ENCODE assay signal across 17 mouse cellular contexts in genomic region chr1:59312187-59313153, GRCm38 (mm10). TPM values are rescaled to one million over a fixed set of nuclear protein-coding genes. Genes with fewer than 3 reads are reported as not detected.
A peak's percentile ranks its signal among the peaks of the same experiment; 100 is the strongest.
DNase-seq lines count a peak whose midpoint lies in the region; ATAC-seq lines count a peak whose summit lies in the region.
"Had no signal": no experiment of that assay in that cellular context is flagged by ENCODE, and none has a peak within 500 bp of the region (broad histone marks: within the 10 kb centered on the region; RNA-seq: fewer than 3 reads in every experiment).

No protein-coding gene starts in this region.

- H3K9me3 ChIP-seq in hindbrain, embryonic 13.5 days: no peaks in the 10 kb centered on the region
- no peaks in the 10 kb centered on the region for H3K9me3 ChIP-seq in hindbrain, embryonic 12.5 days (replicated peaks)
- no peaks in the 10 kb centered on the region for H3K9me3 ChIP-seq in midbrain, embryonic 14.5 days (ENCODE audit: control insufficient read depth, low read length)
- H3K9me3 ChIP-seq in heart, embryonic 11.5 days (replicated peaks; ENCODE audit: control insufficient read depth, low read length): no peaks in the 10 kb centered on the region
- H3K9me3 ChIP-seq: liver, embryonic 12.5 days; lung, embryonic 15.5 days had no signal

- 0 out of 2 replicates have a peak overlapping the region, but pooled peaks have one; percentile 13 for H3K27ac ChIP-seq in hindbrain, embryonic 13.5 days
- H3K27ac ChIP-seq in hindbrain, embryonic 12.5 days: no peak overlapping the region
- H3K27ac ChIP-seq in midbrain, embryonic 14.5 days (replicated peaks; ENCODE audit: low read depth, low read length): 0 out of 2 replicates have a peak overlapping the region, but pooled peaks have one; percentile 49
- no peak overlapping the region for H3K27ac ChIP-seq in heart, embryonic 11.5 days (ENCODE audit: low read depth, low read length)
- H3K27ac ChIP-seq: liver, embryonic 12.5 days; lung, embryonic 15.5 days had no signal

- H3K9ac ChIP-seq in hindbrain, embryonic 13.5 days: no peak overlapping the region
- H3K9ac ChIP-seq in hindbrain, embryonic 12.5 days: no peak overlapping the region
- no peak overlapping the region for H3K9ac ChIP-seq in midbrain, embryonic 14.5 days (replicated peaks; ENCODE audit: low read length)
- no peak overlapping the region for H3K9ac ChIP-seq in heart, embryonic 11.5 days (ENCODE audit: low read depth, low read length)
- H3K9ac ChIP-seq: liver, embryonic 12.5 days; lung, embryonic 15.5 days had no signal

- 54% methylated on average over 10 of the region's 10 CpGs for WGBS in hindbrain, embryonic 13.5 days
- 64% methylated on average over 10 of the region's 10 CpGs for WGBS in hindbrain, embryonic 12.5 days
- WGBS in midbrain, embryonic 14.5 days: 52% methylated on average over 10 of the region's 10 CpGs
- 69% methylated on average over 10 of the region's 10 CpGs for WGBS in heart, embryonic 11.5 days (ENCODE audit: insufficient replicate concordance)

- peaks cover 53% of the 10 kb centered on the region for H3K4me1 ChIP-seq in hindbrain, embryonic 13.5 days (replicated peaks)
- H3K4me1 ChIP-seq in hindbrain, embryonic 12.5 days: peaks cover 44% of the 10 kb centered on the region
- H3K4me1 ChIP-seq in midbrain, embryonic 14.5 days (ENCODE audit: control insufficient read depth, insufficient read depth, low read length): peaks cover 31% of the 10 kb centered on the region
- H3K4me1 ChIP-seq in heart, embryonic 11.5 days (ENCODE audit: control insufficient read depth, insufficient read depth, low read length): no peaks in the 10 kb centered on the region

- peak; percentile 91 for DNase-seq in cerebellum, adult 11-12 months
- DNase-seq in cerebellum, postnatal 25 days: peak; percentile 82 to 87
- DNase-seq in midbrain, embryonic 14.5 days: peak; percentile 63
- DNase-seq in embryo, embryonic 10.5 days (ENCODE audit: low spot score): no peak
- no peak for DNase-seq in gastrocnemius, postnatal 25 days
- DNase-seq: adrenal gland, adult 8-10 months; heart, postnatal 10 days; kidney, postnatal 14 days; spleen, adult 18-20 months; thymus, postnatal 14 days had no signal

- H3K36me3 ChIP-seq in hindbrain, embryonic 13.5 days: no peaks in the 10 kb centered on the region
- H3K36me3 ChIP-seq in hindbrain, embryonic 12.5 days: no peaks in the 10 kb centered on the region
- no peaks in the 10 kb centered on the region for H3K36me3 ChIP-seq in midbrain, embryonic 14.5 days (ENCODE audit: control insufficient read depth, insufficient read depth, low read length)
- no peaks in the 10 kb centered on the region for H3K36me3 ChIP-seq in heart, embryonic 11.5 days (ENCODE audit: control insufficient read depth, insufficient read depth, low read length)
- H3K36me3 ChIP-seq: liver, embryonic 12.5 days; lung, embryonic 15.5 days had no signal

- no peak overlapping the region for H3K4me2 ChIP-seq in hindbrain, embryonic 13.5 days
- no peak overlapping the region for H3K4me2 ChIP-seq in hindbrain, embryonic 12.5 days (replicated peaks)
- no peak overlapping the region for H3K4me2 ChIP-seq in midbrain, embryonic 14.5 days (ENCODE audit: low read length)
- no peak overlapping the region for H3K4me2 ChIP-seq in heart, embryonic 11.5 days
- H3K4me2 ChIP-seq: liver, embryonic 12.5 days; lung, embryonic 15.5 days had no signal

- ATAC-seq in hindbrain, embryonic 13.5 days (ENCODE audit: low FRiP score): no peak
- no peak for ATAC-seq in hindbrain, embryonic 12.5 days (ENCODE audit: low FRiP score)
- ATAC-seq in midbrain, embryonic 14.5 days (ENCODE audit: low FRiP score, low TSS enrichment): 0 out of 2 replicates have a peak, but pooled peaks have one; percentile 7
- no peak for ATAC-seq in heart, embryonic 11.5 days (replicated peaks; ENCODE audit: insufficient number of reproducible peaks, low FRiP score, low TSS enrichment)
- ATAC-seq: intestine, embryonic 16.5 days; liver, embryonic 12.5 days had no signal

- H3K4me3 ChIP-seq in hindbrain, embryonic 13.5 days: no peak overlapping the region
- H3K4me3 ChIP-seq in hindbrain, embryonic 12.5 days: no peak overlapping the region
- H3K4me3 ChIP-seq in midbrain, embryonic 14.5 days (replicated peaks; ENCODE audit: low read depth, low read length): no peak overlapping the region
- H3K4me3 ChIP-seq in heart, embryonic 11.5 days (ENCODE audit: low read depth, low read length): no peak overlapping the region
- H3K4me3 ChIP-seq: liver, embryonic 12.5 days; lung, embryonic 15.5 days had no signal

- 0 out of 2 replicates have a peak, but pooled peaks cover 6% of the 10 kb centered on the region for H3K27me3 ChIP-seq in hindbrain, embryonic 13.5 days
- no peaks in the 10 kb centered on the region for H3K27me3 ChIP-seq in hindbrain, embryonic 12.5 days
- no peaks in the 10 kb centered on the region for H3K27me3 ChIP-seq in midbrain, embryonic 14.5 days (ENCODE audit: control insufficient read depth, insufficient read depth, low read length)
- H3K27me3 ChIP-seq in heart, embryonic 11.5 days (ENCODE audit: control insufficient read depth, insufficient read depth, low read length): peaks cover 6% of the 10 kb centered on the region
- H3K27me3 ChIP-seq: liver, embryonic 12.5 days; lung, embryonic 15.5 days had no signal

RNA-seq across cellular contexts. Expression of gene Cdk15, which starts 55.8 kb away (rescaled TPM):
- polyA plus RNA-seq in hindbrain, embryonic 13.5 days (2015; fragmentation: Nextera tagmentation; extraction: Ambion mirVana): 0.78 and 1.1 TPM in 2 replicates
- polyA plus RNA-seq in hindbrain, embryonic 12.5 days (2016; fragmentation: Nextera tagmentation; extraction: Ambion mirVana): 1.4 and 2.0 TPM in 2 replicates
- polyA plus RNA-seq in midbrain, embryonic 14.5 days (2014; fragmentation: Nextera tagmentation; extraction: Ambion mirVana): 1.2 and 1.7 TPM in 2 replicates
- 0.50 TPM in 1 of 2 replicates, not detected in the other for polyA plus RNA-seq in heart, embryonic 11.5 days (2014; fragmentation: Nextera tagmentation; extraction: Ambion mirVana)
- total RNA-seq in gastrocnemius, postnatal 25 days (2021): under 1 TPM in 1 of 2 experiments, not detected in 1; 0.20 TPM
- total RNA-seq: heart, adult 8-10 months had no signal
- polyA plus RNA-seq: liver, embryonic 12.5 days; lung, embryonic 15.5 days had no signal

Comparison
In these comparisons a context has a peak if more than half of its experiments do, and no peak if none do; other contexts are left out.
1. H3K27ac ChIP-seq: peak in hindbrain, embryonic 13.5 days (single experiment) and midbrain, embryonic 14.5 days (single experiment); none in hindbrain, embryonic 12.5 days (single experiment) and heart, embryonic 11.5 days (single experiment).
2. DNase-seq: peak in cerebellum, adult 11-12 months (single experiment), cerebellum, postnatal 25 days (2 of 2) and midbrain, embryonic 14.5 days (single experiment); none in embryo, embryonic 10.5 days (single experiment) and gastrocnemius, postnatal 25 days (single experiment).